ENCODE assay signal across 9 mouse cellular contexts in genomic region chr10:86933180-86933695, GRCm38 (mm10).
DNase-seq lines count a peak whose midpoint lies in the region; ATAC-seq lines count a peak whose summit lies in the region.
"Had no signal": no experiment of that assay in that cellular context is flagged by ENCODE, and none has a peak within 500 bp of the region (broad histone marks: within the 10 kb centered on the region; RNA-seq: fewer than 3 reads in every experiment).

No protein-coding gene starts in this region.

- no peak overlapping the region for H3K4me3 ChIP-seq in lung, embryonic 15.5 days
- H3K4me3 ChIP-seq: heart, embryonic 15.5 days; neural tube, embryonic 12.5 days had no signal

- peak; percentile 6 to 10 for DNase-seq in urinary bladder, adult 18-20 months (ENCODE audit: low spot score in 2 of 2)
- no peak for DNase-seq in urinary bladder, postnatal 10 days (ENCODE audit: low spot score)
- peak; percentile 7 to 18 for DNase-seq in heart, postnatal 36 days
- DNase-seq in cerebellum, adult 18-20 months: no peak
- no peak for DNase-seq in cerebellum, adult 11-12 months

- H3K4me1 ChIP-seq in lung, embryonic 15.5 days: no peaks in the 10 kb centered on the region
- H3K4me1 ChIP-seq: neural tube, embryonic 12.5 days had no signal

- H3K36me3 ChIP-seq in lung, embryonic 15.5 days: no peaks in the 10 kb centered on the region
- H3K36me3 ChIP-seq: heart, embryonic 15.5 days; neural tube, embryonic 12.5 days had no signal

- ATAC-seq in lung, embryonic 15.5 days (ENCODE audit: borderline replicate concordance, extremely low read depth, low FRiP score, low TSS enrichment): peak; percentile 69; the same call in 1 of the 2 replicates
- no peak for ATAC-seq in megakaryocyte, adult 5-6 weeks (ENCODE audit: poor library complexity, severe bottlenecking)

- no peak overlapping the region for H3K4me2 ChIP-seq in lung, embryonic 15.5 days
- H3K4me2 ChIP-seq: heart, embryonic 15.5 days; neural tube, embryonic 12.5 days had no signal

- WGBS in lung, embryonic 15.5 days: 38% methylated on average over 9 of the region's 9 CpGs

- no peaks in the 10 kb centered on the region for H3K9me3 ChIP-seq in lung, embryonic 15.5 days
- H3K9me3 ChIP-seq: heart, embryonic 15.5 days; neural tube, embryonic 12.5 days had no signal

- H3K27ac ChIP-seq in lung, embryonic 15.5 days: no peak overlapping the region
- H3K27ac ChIP-seq: heart, embryonic 15.5 days; neural tube, embryonic 12.5 days had no signal

- no peak overlapping the region for H3K9ac ChIP-seq in lung, embryonic 15.5 days
- H3K9ac ChIP-seq: heart, embryonic 15.5 days; neural tube, embryonic 12.5 days had no signal

- intact Hi-C loops in heart, postnatal 36 days (cut with DNase I): no loop called here

- no peaks in the 10 kb centered on the region for H3K27me3 ChIP-seq in lung, embryonic 15.5 days
- H3K27me3 ChIP-seq: heart, embryonic 15.5 days; neural tube, embryonic 12.5 days had no signal

Comparison
In these comparisons a context has a peak if more than half of its experiments do, and no peak if none do; other contexts are left out.
1. DNase-seq: peak in urinary bladder, adult 18-20 months (2 of 2) and heart, postnatal 36 days (2 of 2); none in urinary bladder, postnatal 10 days (single experiment), cerebellum, adult 18-20 months (0 of 2) and cerebellum, adult 11-12 months (single experiment).